Mouse (Mus musculus): Measurements from ENCODE around the gene C1s2. TPM values are rescaled to one million over a fixed set of nuclear protein-coding genes. Genes with fewer than 3 reads are reported as not detected.
"Not testable (repeated sequence)": the region's sequence is repeated elsewhere in the genome, so short reads cannot be mapped to it uniquely, and the experiment has no call there.

C1s2 gene
- total RNA-seq, 2 experiments from 2014 or later = 0.19 to 0.59 TPM

DNA sequence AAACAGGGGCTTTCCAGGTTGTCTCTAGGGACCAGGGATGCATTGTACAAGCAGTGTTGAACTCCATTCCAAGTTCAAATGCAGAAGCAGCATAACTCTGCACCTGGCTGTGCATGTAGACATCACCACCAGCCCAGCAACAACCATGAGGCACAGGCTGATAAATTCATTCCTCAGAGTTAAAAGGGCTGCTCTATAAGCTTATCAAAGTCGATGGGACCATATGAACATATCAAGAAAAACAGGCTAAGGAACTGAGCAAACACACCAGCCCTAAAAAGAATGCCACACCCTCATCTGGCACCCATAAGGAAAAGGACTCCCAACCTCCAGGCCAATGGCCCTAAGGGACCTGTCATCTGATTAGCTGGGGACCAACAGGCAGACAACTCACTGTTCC, 10.5 kb upstream of the C1s2 start:
- intact Hi-C loops (cut with DNase I) = no loop called here
- DNase-seq (ENCODE audit: extremely low spot score in 1 of 2, low spot score in 2 of 2) = no peak

GRCm38 (mm10) chr6:124640997-124641396, 5.1 kb upstream of the C1s2 start:
- DNase-seq (ENCODE audit: extremely low spot score in 1 of 2, low spot score in 2 of 2) = peak in 1 of 2 experiments; percentile 56
- intact Hi-C loops (cut with DNase I) = no loop called here

- DNase-seq (ENCODE audit: extremely low spot score in 1 of 2, low spot score in 2 of 2) = peak; percentile 19 to 46
- intact Hi-C loops (cut with DNase I) = no loop called here
Measured at GRCm38 (mm10) chr6:124640041-124640440, 4.2 kb upstream of the C1s2 start.

- not testable (repeated sequence) for DNase-seq (ENCODE audit: extremely low spot score in 1 of 2, low spot score in 2 of 2)
- intact Hi-C loops (cut with DNase I) = loop anchor here (5.0 kb wide), 1 partner anchor 65 kb away; the partner anchor contains the start of gene C1rb
Measured at GRCm38 (mm10) chr6:124636858-124637460, 1.1 kb upstream of the C1s2 start.

- intact Hi-C loops (cut with DNase I) = no loop called here
Measured at GRCm38 (mm10) chr6:124630763-124631162, 5.1 kb downstream of the C1s2 start.

GRCm38 (mm10) chr6:124626184-124626583, 9.7 kb downstream of the C1s2 start:
- not testable (repeated sequence) for DNase-seq (ENCODE audit: extremely low spot score in 1 of 2, low spot score in 2 of 2)

More at GRCm38 (mm10) chr6:124630763-124631162, 5.1 kb downstream of the C1s2 start:
- no peak for DNase-seq (ENCODE audit: extremely low spot score in 1 of 2, low spot score in 2 of 2)

DNA sequence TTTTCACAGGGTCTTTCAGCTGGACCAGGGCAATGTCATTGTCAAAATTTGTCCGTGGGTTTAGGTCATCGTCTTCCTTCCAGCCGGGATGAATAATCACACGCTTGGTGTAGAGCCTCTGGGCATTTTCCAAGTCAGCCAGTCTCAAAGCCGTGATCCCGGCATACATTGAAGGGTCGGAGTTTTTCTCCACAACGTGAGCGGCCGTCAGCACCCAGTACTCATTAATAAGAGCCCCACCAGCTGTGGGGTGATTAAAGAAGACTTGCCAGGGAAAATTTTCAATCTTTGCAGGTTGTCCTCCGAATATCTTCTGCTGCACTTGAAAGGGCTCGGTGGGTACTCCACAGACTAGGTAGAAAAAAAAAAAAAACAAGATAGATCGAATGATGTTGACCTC, 10.3 kb downstream of the C1s2 start:
- no peak for DNase-seq (ENCODE audit: extremely low spot score in 1 of 2, low spot score in 2 of 2)
- intact Hi-C loops (cut with DNase I) = no loop called here

More at GRCm38 (mm10) chr6:124626184-124626583, 9.7 kb downstream of the C1s2 start:
- intact Hi-C loops (cut with DNase I) = not testable (repeated sequence)

- DNase-seq (ENCODE audit: extremely low spot score in 1 of 2, low spot score in 2 of 2) = no peak
- intact Hi-C loops (cut with DNase I) = no loop called here
Measured at GRCm38 (mm10) chr6:124602031-124602430, 33.9 kb downstream of the C1s2 start.

- intact Hi-C loops (cut with DNase I) = no loop called here
- DNase-seq (ENCODE audit: extremely low spot score in 1 of 2, low spot score in 2 of 2) = no peak
Measured at GRCm38 (mm10) chr6:124593121-124593520, 42.8 kb downstream of the C1s2 start.

DNA sequence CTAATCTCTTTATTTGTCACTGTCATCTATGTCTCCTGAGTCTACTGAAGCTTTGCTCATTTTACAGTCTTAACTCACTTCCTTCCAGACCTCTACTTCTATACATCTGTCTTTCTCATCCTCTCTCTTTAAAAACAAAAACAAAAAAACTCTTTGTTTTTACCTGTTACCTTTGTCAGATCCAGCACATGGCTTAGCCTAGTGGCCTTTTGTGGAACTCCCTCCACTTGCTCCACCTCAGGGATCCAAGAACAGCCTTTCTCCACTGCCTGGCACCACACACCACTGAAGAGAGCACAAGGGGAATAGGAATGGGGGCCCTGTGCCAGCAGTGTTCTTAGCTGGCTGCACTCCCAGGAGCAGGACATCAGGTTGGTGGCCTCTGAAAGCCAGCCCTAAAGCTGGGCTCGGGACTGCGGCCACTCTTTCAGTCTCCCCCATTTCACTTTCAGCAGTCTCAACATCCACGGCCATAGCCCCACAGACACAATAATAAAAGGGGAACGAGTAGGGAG, 43.6 kb downstream of the C1s2 start:
- intact Hi-C loops (cut with DNase I) = no loop called here
- peak in 1 of 2 experiments; percentile 18 for DNase-seq (ENCODE audit: extremely low spot score in 1 of 2, low spot score in 2 of 2)

DNA sequence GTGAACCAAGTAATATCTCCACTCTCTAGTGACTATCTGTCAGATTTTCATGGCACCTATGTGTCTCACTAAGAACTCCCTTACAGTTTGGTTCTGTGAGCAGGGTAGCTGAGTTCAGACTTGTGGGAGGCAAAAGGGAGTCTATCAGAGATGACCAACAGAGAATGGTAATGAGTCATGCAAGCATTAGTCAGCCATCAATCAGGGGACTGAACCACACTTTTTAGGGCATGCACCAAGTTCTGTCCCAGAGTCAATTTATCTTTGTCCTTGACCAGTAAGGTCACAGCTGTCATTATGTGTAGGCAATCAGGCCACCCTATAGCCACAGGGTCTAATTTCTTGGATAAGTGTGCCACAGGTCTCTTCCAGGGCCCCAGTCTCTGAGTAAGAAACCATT, 47.1 kb downstream of the C1s2 start:
- intact Hi-C loops (cut with DNase I) = no loop called here
- no peak for DNase-seq (ENCODE audit: extremely low spot score in 1 of 2, low spot score in 2 of 2)

- no peak for DNase-seq (ENCODE audit: extremely low spot score in 1 of 2, low spot score in 2 of 2)
- intact Hi-C loops (cut with DNase I) = no loop called here
Measured at GRCm38 (mm10) chr6:124586266-124586665, 49.6 kb downstream of the C1s2 start.

DNA sequence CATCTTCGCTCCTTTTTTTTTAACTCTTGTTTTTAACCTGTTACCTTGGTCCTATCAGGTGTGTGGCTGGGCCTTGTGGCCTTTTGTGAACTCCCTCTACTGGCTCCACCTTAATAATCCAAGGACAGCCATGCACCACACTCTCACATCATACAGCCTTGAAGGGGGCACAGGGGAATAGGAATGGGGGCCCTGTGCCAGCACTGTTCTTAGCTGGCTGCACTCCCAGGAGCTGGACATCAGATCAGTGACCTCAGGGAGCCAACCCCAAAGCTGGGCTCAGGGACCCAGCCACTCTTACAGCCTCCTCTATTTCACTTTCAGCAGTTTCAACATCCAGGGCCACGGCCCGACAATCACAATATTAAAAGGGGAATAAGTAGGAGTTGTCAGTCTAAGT, 50.1 kb downstream of the C1s2 start:
- DNase-seq (ENCODE audit: extremely low spot score in 1 of 2, low spot score in 2 of 2) = no peak
- intact Hi-C loops (cut with DNase I) = no loop called here

DNA sequence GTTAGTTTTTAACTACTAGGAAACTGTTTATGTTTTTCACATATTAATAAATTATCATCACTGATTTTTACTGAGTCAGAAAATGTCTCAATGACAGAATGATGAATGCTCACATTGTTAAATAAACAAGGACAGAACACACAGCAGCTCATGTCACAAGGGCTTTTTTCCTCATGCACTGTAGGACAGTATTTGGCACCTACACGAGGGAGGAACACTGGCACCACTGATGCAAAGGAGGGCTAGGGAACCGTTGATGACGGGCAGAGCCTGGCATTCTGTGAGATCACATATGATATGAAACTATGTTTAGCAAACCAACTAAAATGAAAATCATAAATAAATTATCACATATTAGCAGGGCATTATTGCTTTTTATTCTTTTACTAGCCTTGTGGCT, 51.0 kb downstream of the C1s2 start:
- DNase-seq (ENCODE audit: extremely low spot score in 1 of 2, low spot score in 2 of 2) = no peak
- intact Hi-C loops (cut with DNase I) = no loop called here

GRCm38 (mm10) chr6:124582231-124582630, 53.7 kb downstream of the C1s2 start:
- intact Hi-C loops (cut with DNase I) = no loop called here

GRCm38 (mm10) chr6:124580155-124580554, 55.7 kb downstream of the C1s2 start:
- intact Hi-C loops (cut with DNase I); DNase-seq (ENCODE audit: extremely low spot score in 1 of 2, low spot score in 2 of 2): not testable (repeated sequence)

More at GRCm38 (mm10) chr6:124582231-124582630, 53.7 kb downstream of the C1s2 start:
- no peak for DNase-seq (ENCODE audit: extremely low spot score in 1 of 2, low spot score in 2 of 2)

- intact Hi-C loops (cut with DNase I); DNase-seq (ENCODE audit: extremely low spot score in 1 of 2, low spot score in 2 of 2): not testable (repeated sequence)
Measured at GRCm38 (mm10) chr6:124575155-124575678, 60.7 kb downstream of the C1s2 start.
